Mouse (Mus musculus): ENCODE data around the gene Alg13.

GRCm38 (mm10) chrX:144325375-144325774 lies 7.8 kb downstream of the Alg13 start:
- no peak for TF ChIP-seq GATA1 (IDR thresholded peaks at IDR 0.05; ENCODE audit: low read length)
- no peak for TF ChIP-seq TAL1 (IDR thresholded peaks at IDR 0.05; ENCODE audit: low read length)
